Mouse (Mus musculus): Measurements from ENCODE around the gene Ccdc13.

DNA sequence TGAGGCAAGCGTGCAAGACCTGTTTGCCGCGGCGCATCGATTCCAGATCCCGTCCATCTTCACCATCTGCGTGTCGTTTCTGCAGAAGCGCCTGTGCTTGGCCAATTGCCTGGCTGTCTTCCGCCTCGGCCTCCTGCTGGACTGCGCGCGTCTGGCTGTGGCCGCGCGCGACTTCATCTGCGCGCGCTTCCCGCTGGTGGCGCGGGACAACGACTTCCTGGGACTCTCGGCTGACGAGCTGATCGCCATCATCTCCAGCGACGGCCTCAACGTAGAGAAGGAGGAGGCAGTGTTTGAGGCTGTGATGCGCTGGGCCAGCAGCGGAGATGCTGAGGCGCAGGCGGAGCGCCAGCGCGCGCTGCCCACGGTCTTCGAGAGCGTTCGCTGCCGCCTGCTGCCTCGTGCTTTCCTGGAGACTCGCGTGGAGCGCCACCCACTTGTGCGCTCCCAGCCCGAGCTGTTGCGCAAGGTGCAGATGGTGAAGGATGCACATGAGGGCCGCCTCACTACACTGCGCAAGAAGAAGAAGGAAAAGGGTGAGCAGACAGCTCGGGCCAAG lies 61.1 kb downstream of the Ccdc13 start:
- no peak for TF ChIP-seq CTCF (IDR thresholded peaks at IDR 0.05; ENCODE audit: borderline replicate concordance, extremely low read depth, insufficient read depth, insufficient read length)
- TF ChIP-seq POLR2A (IDR thresholded peaks at IDR 0.05; ENCODE audit: borderline replicate concordance, extremely low read depth, insufficient read depth, insufficient read length, poor library complexity, severe bottlenecking) = no peak
